Mouse (Mus musculus) cerebellum, adult 2 months (tissue): ENCODE results near the gene Abhd2. TPM values are rescaled to one million over a fixed set of nuclear protein-coding genes. Genes with fewer than 3 reads are reported as not detected.

Experiments
- DNase-seq, 2 experiments: peaks; one replicate each; pipeline ENCODE4 v3.0.0; 2021
- H3K27ac ChIP-seq: fragments of 200-500 bp; 2 replicates; pipeline ENCODE4 v1.5.1; 2012; ENCODE audit warnings: low read length, control low read depth, inconsistent platforms; ENCODE audit not compliant: insufficient read depth
- H3K27me3 ChIP-seq: fragments of 200-500 bp; 2 replicates; pipeline ENCODE4 v1.6.1; 2012; ENCODE audit warnings: inconsistent platforms, mild to moderate bottlenecking, low read length, moderate library complexity; ENCODE audit not compliant: control insufficient read depth, insufficient read depth
- H3K4me1 ChIP-seq: fragments of 200-500 bp; 2 replicates; pipeline ENCODE4 v1.6.1; 2011; ENCODE audit warnings: low read length; ENCODE audit not compliant: control insufficient read depth, insufficient read depth
- H3K4me3 ChIP-seq: fragments of 200-500 bp; replicated peaks from 2 replicates; pipeline ENCODE3; 2011; ENCODE audit warnings: mild to moderate bottlenecking, low read depth, low read length, control low read depth; ENCODE audit not compliant: insufficient read depth
- CTCF ChIP-seq: fragments of 200-500 bp; IDR thresholded peaks from 2 replicates; pipeline ENCODE4 v1.5.1; 2011; ENCODE audit warnings: low read depth, mild to moderate bottlenecking, control low read depth, low read length, moderate library complexity, borderline replicate concordance; ENCODE audit not compliant: insufficient read depth
- POLR2A ChIP-seq: fragments of 200-500 bp; IDR thresholded peaks from 2 replicates; pipeline ENCODE4 v1.6.1; 2011; ENCODE audit warnings: low read length, control low read depth, borderline replicate concordance; ENCODE audit not compliant: insufficient read depth
- WGBS: fragments of 180-500 bp; shearing (Covaris S2); methylation state at CpG from one replicate; pipeline ENCODE4 v1.1.7; 2018; 5-methylcytosine and 5-hydroxymethylcytosine counted together
- polyA plus RNA-seq: library from polyadenylated mRNA; depleted of rRNA; stranded (reverse); fragments of >200 nt; gene quantifications from 2 replicates; pipeline ENCODE4 v1.2.3, GENCODE M21; 2012; rRNA removed

Abhd2 gene
- polyA plus RNA-seq = 22.0 and 25.3 TPM in 2 replicates

DNA sequence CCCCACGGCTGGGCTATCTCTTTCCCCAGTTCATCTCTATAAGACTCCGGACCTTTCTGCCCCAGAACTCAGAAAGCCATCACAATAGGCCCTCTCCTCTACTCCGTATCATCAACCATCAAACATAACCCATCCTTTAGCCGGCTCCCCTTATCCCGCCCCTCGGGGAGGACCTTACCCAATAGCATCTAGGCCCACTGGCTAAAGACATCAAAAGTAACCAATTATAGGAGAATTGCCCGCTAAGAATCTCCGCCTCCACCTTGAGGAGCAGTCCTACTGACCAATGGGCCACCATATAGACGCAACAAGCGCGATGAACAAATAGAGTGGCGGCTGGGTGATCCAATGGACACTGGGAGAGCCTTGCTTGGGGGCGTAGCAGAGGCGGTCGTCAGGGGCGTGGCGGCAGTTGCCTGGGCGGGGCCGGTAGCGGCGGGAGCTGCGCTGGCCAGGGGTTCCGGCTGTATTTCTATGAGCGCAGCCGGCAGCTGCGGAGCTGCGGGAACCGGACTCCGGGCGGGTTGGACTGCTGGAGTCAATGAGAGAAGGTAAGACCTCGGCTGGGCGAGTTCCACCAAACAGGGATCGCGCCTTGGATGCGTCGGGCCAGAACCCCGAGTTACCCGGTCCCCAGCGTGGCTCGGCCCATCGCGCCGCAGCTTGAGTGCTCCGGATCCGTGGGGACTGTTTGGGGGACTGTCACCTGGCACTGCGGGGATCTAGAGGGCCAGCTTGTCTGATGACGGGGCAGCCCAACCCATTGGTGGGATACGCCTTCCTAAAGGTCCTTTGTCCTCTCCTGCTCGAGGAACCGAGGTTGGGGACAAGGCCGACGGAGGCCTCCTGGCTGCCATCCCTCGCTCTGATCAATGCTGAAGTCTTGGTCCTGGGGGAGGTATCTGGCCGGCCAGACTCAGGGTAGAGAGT, at the start of gene Abhd2:
Gene Abhd2 (plus strand): TSS at position 411 of the 930 bp plus-strand sequence.
- Histone ChIP-seq H3K4me1 (peaks cover 9% of the 10 kb centered on the region; the same call in 1 of the 2 replicates), H3K4me3 (peak within 1 kb of the TSS; percentile 77), H3K27ac (peak within 1 kb of the TSS; percentile 19; the same call in 1 of the 2 replicates), H3K27me3 (no peaks in the 10 kb centered on the region)
- DNase-seq = peak; percentile 100
- under 1% methylated on average over 54 of the region's 54 CpGs for WGBS
- TF ChIP-seq POLR2A (peak; percentile 40; the same call in 1 of the 2 replicates), CTCF (no peak)

- H3K4me1 ChIP-seq = no peaks in the 10 kb centered on the region
- H3K27me3 ChIP-seq = no peaks in the 10 kb centered on the region
- no peak for DNase-seq
- no peak overlapping the region for H3K4me3 ChIP-seq
- TF ChIP-seq CTCF (no peak), POLR2A (no peak)
- no peak overlapping the region for H3K27ac ChIP-seq
- WGBS = 83% methylated on average over 8 of the region's 8 CpGs
Measured at GRCm38 (mm10) chr7:79225477-79225876, 47.5 kb upstream of the Abhd2 start.

DNA sequence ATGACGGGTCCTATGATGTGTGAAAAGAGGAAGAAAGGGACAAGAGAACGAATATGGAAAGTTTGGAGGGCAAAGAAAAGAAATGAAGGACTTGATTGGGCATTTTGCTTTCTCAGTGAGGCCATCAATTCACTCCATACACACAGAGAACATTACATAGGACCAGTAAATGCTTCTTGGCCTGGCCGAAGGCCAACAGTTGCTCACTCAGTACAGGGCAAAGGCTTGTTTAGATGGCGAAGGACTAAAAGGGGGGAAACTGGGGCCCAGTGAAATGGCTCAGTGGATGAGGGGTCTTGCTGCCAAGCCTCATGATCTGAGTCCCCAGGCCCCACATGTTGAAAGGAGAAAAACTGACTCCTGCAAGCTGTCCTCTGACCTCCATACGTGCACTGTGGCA, 46.8 kb upstream of the Abhd2 start:
- TF ChIP-seq POLR2A = no peak
- no peak for TF ChIP-seq CTCF
- Histone ChIP-seq H3K27ac (no peak overlapping the region), H3K4me3 (no peak overlapping the region), H3K27me3 (no peaks in the 10 kb centered on the region), H3K4me1 (no peaks in the 10 kb centered on the region)
- no peak for DNase-seq
- WGBS = 87% methylated on average over 5 of the region's 5 CpGs

DNA sequence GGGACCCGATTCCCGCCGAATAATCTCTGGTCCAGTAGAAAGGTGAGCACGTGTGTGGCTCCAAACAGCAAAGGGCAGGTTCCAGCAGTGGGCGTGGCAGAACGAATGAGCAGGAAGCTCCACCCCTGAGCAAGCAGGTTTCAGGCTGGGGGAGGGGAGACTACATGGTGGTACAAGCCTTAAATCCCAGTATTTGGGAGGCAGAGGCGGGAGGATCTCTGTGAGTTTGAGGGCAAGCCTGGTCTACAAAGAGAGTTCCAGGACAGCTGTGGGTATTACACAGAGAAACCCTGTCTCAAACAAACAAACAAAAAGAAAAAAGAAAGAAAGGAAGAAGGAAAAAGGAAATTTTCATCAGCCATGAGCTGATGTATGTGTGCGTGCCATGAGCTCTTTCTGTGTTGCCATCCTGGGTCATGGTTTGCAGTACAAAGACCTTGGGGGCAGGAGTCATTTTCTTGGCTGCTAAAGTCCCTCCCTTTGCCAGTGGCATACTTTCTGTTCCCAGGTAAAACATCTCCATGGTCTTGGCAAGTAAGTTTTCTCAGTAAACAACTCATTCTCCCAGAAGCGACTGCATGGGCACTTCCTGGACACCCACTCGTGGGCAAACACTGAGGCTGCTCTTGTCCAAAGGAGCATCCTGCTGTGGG, 46.0 kb upstream of the Abhd2 start:
- WGBS = 88% methylated on average over 7 of the region's 10 CpGs
- no peak for DNase-seq

GRCm38 (mm10) chr7:79228471-79228870, 44.5 kb upstream of the Abhd2 start:
- H3K4me1 ChIP-seq = no peaks in the 10 kb centered on the region
- DNase-seq = peak; percentile 68 to 83
- WGBS = 10% methylated on average over 9 of the region's 9 CpGs
- no peak for TF ChIP-seq POLR2A
- peak; percentile 81 for TF ChIP-seq CTCF
- H3K27ac ChIP-seq = no peak overlapping the region
- H3K27me3 ChIP-seq = no peaks in the 10 kb centered on the region
- H3K4me3 ChIP-seq = no peak overlapping the region

More for the DNA sequence above, 46.0 kb upstream of the Abhd2 start:
- no peaks in the 10 kb centered on the region for H3K4me1 ChIP-seq
- H3K27me3 ChIP-seq = no peaks in the 10 kb centered on the region
- no peak overlapping the region for H3K4me3 ChIP-seq
- no peak overlapping the region for H3K27ac ChIP-seq
- TF ChIP-seq CTCF (no peak), POLR2A (no peak)

DNA sequence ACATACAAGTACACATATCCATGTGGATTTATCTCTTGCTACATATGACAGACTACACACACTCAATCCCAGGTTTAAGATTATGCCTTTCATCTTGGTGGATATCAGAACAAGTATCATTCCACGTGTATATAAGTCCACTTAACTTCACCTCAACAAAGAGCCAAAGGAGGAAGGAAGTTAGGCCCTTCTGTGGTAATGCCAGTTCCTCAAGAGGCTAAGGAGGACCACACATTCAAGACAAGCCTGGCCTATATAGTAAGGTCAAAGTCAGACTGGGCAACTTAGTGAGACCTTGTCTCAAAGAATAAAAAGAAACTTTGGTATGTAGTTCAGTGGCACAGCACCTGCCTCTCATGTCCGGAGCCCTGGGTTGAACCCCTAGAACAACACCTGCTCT, 41.4 kb upstream of the Abhd2 start:
- H3K27ac ChIP-seq = no peak overlapping the region
- H3K4me3 ChIP-seq = no peak overlapping the region
- TF ChIP-seq CTCF = no peak
- TF ChIP-seq POLR2A = no peak
- H3K27me3 ChIP-seq = no peaks in the 10 kb centered on the region
- no peak for DNase-seq
- WGBS = 74% methylated on average over 2 of the region's 2 CpGs
- H3K4me1 ChIP-seq = no peaks in the 10 kb centered on the region

GRCm38 (mm10) chr7:79232048-79232447, 41.0 kb upstream of the Abhd2 start:
- no peak for DNase-seq
- WGBS = 92% methylated on average over 10 of the region's 10 CpGs

More at GRCm38 (mm10) chr7:79232048-79232447, 41.0 kb upstream of the Abhd2 start:
- TF ChIP-seq CTCF = no peak
- TF ChIP-seq POLR2A = no peak
- Histone ChIP-seq H3K27me3 (no peaks in the 10 kb centered on the region), H3K4me1 (no peaks in the 10 kb centered on the region), H3K27ac (no peak overlapping the region), H3K4me3 (no peak overlapping the region)
